Mouse (Mus musculus) forebrain, embryonic 11.5 days (tissue): ENCODE results near the gene Dpy19l3. TPM values are rescaled to one million over a fixed set of nuclear protein-coding genes. Genes with fewer than 3 reads are reported as not detected.

Source experiments
- ATAC-seq: fragments of 200-750 bp; cut with Nextera tagmentation; replicated peaks from 2 replicates; pipeline ENCODE4 v1.8.0; 2017; ENCODE audit warnings: moderate TSS enrichment; ENCODE audit not compliant: low FRiP score
- DNase-seq: peaks from one replicate; pipeline ENCODE4 v3.0.0-alpha.2; 2017; ENCODE audit warnings: low spot score
- H3K27ac ChIP-seq: fragments of 300-500 bp; sonication (generic); 2 replicates; pipeline ENCODE4 v1.5.1; 2014; ENCODE audit warnings: low read depth, low read length
- H3K27me3 ChIP-seq: fragments of 300-500 bp; sonication (generic); 2 replicates; pipeline ENCODE4 v1.6.1; 2014; ENCODE audit warnings: mild to moderate bottlenecking, low read length, mixed read lengths; ENCODE audit not compliant: control insufficient read depth, insufficient read depth
- H3K36me3 ChIP-seq: fragments of 300-500 bp; sonication (generic); 2 replicates; pipeline ENCODE4 v1.6.1; 2014; ENCODE audit warnings: mild to moderate bottlenecking, low read length, moderate library complexity, mixed read lengths; ENCODE audit not compliant: control insufficient read depth, insufficient read depth
- H3K4me1 ChIP-seq: fragments of 300-500 bp; sonication (generic); replicated peaks from 2 replicates; pipeline ENCODE4 v1.6.1; 2014; ENCODE audit warnings: low read length, mixed read lengths; ENCODE audit not compliant: control insufficient read depth, insufficient read depth
- H3K4me2 ChIP-seq: fragments of 300-500 bp; sonication (generic); 2 replicates; pipeline ENCODE4 v1.6.1; 2014; ENCODE audit warnings: low read depth, mild to moderate bottlenecking, low read length, moderate library complexity, mixed read lengths; ENCODE audit not compliant: severe bottlenecking
- H3K4me3 ChIP-seq: fragments of 300-500 bp; sonication (generic); 2 replicates; pipeline ENCODE4 v1.5.1; 2014; ENCODE audit warnings: low read depth, low read length
- H3K9ac ChIP-seq: fragments of 300-500 bp; sonication (generic); 2 replicates; pipeline ENCODE4 v1.6.1; 2014; ENCODE audit warnings: low read length
- H3K9me3 ChIP-seq: fragments of 300-500 bp; sonication (generic); 2 replicates; pipeline ENCODE4 v1.6.1; 2016; ENCODE audit warnings: low read length, mixed read lengths; ENCODE audit not compliant: control insufficient read depth
- WGBS: fragments of 180-500 bp; shearing (Covaris S2); extraction: QIAGEN DNeasy Blood & Tissue Kit; methylation state at CpG from one replicate; pipeline ENCODE4 v1.1.7; 2014; 5-methylcytosine and 5-hydroxymethylcytosine counted together
- polyA plus RNA-seq: library from polyadenylated mRNA; unstranded; fragments of >200 nt; fragmentation: Nextera tagmentation; extraction: Ambion mirVana; gene quantifications from 2 replicates; pipeline ENCODE4 v1.2.1, GENCODE M21; 2014

Dpy19l3 gene
- polyA plus RNA-seq, 1 experiment from 2014 or later = 36.7 TPM

DNA sequence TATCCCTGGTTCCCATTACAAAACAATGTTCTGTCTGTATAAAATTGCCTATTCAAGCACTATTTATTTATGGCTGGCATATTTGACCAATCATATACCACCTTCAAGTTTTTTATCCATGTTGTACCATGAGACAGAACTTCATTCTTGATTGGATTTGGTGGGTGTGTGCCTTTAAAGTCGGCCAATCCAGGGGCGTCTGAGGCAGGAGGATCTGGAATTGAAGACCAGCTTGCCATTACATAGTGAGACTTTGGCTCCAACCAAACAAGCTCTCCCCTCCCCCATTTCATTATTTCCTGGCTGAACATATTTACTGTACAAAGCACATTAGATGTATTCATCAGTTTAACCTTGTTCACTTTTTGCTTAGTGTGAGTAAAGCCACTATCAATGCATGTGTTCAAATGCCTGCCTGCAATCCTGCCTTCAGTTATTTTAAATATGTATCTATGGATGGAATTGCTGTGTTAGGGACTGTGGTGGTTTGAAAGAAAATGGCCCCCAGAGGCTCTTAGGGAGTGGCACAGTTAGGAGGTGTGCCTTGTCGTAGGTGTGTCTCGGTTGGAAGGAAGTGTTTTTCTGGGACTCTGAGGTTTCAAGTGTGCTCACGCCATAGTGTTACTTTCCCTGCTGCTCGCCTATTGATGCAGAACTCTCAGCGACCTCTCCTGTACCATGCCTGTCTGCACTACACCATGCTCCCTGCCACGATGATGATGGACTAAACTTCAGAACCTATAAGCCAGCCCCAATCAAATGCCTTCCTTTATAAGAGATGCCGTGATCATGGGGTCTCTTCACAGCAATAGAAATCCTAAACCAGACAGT lies 105.8 kb downstream of the Dpy19l3 start:
- no peak overlapping the region for H3K27ac ChIP-seq
- DNase-seq (no peak), ATAC-seq (no peak)
- H3K9ac ChIP-seq = no peak overlapping the region
- no peak overlapping the region for H3K4me2 ChIP-seq
- no peak overlapping the region for H3K4me3 ChIP-seq
- WGBS = 74% methylated on average over 9 of the region's 9 CpGs
- H3K4me1 ChIP-seq = no peaks in the 10 kb centered on the region; the same call in 1 of the 2 replicates
- H3K36me3 ChIP-seq = no peaks in the 10 kb centered on the region
- no peaks in the 10 kb centered on the region for H3K27me3 ChIP-seq
- H3K9me3 ChIP-seq = no peaks in the 10 kb centered on the region; the same call in 1 of the 2 replicates

- H3K4me1 ChIP-seq = no peaks in the 10 kb centered on the region; the same call in 1 of the 2 replicates
- peak within 1 kb of the TSS; percentile 95 for H3K4me3 ChIP-seq
- peak within 1 kb of the TSS; percentile 62; the same call in 1 of the 2 replicates for H3K27ac ChIP-seq
- under 1% methylated on average over 56 of the region's 64 CpGs for WGBS
- no peaks in the 10 kb centered on the region; the same call in 1 of the 2 replicates for H3K9me3 ChIP-seq
- peak; percentile 90 for ATAC-seq
- H3K27me3 ChIP-seq = no peaks in the 10 kb centered on the region
- peak; percentile 98 for DNase-seq
- peak within 1 kb of the TSS; percentile 66 for H3K4me2 ChIP-seq
- H3K9ac ChIP-seq = peak within 1 kb of the TSS; percentile 89
- H3K36me3 ChIP-seq = no peaks in the 10 kb centered on the region
These were observed 107.1 kb downstream of the Dpy19l3 start, which contains the start of gene Pdcd5 for GRCm38 (mm10) chr7:35647101-35647698. TSS of gene Pdcd5 (minus strand) at chr7:35647521.

GRCm38 (mm10) chr7:35646317-35647081 lies 107.8 kb downstream of the Dpy19l3 start:
- H3K27ac ChIP-seq = peak overlapping the region; percentile 62; the same call in 1 of the 2 replicates
- ATAC-seq (peak; percentile 60), DNase-seq (peak; percentile 73)
- peak overlapping the region; percentile 95 for H3K4me3 ChIP-seq
- no peaks in the 10 kb centered on the region for H3K9me3 ChIP-seq
- no peaks in the 10 kb centered on the region; the same call in 1 of the 2 replicates for H3K36me3 ChIP-seq
- H3K27me3 ChIP-seq = no peaks in the 10 kb centered on the region
- peak overlapping the region; percentile 89 for H3K9ac ChIP-seq
- H3K4me1 ChIP-seq = no peaks in the 10 kb centered on the region; the same call in 1 of the 2 replicates
- peak overlapping the region; percentile 66 for H3K4me2 ChIP-seq
- 12% methylated on average over 34 of the region's 34 CpGs for WGBS

- ATAC-seq (no peak), DNase-seq (no peak)
- no peak overlapping the region for H3K4me3 ChIP-seq
- WGBS = 87% methylated on average over 6 of the region's 6 CpGs
- no peak overlapping the region for H3K4me2 ChIP-seq
- peaks cover 5% of the 10 kb centered on the region; the same call in 1 of the 2 replicates for H3K36me3 ChIP-seq
- no peak overlapping the region for H3K9ac ChIP-seq
- no peaks in the 10 kb centered on the region for H3K4me1 ChIP-seq
- no peaks in the 10 kb centered on the region for H3K9me3 ChIP-seq
- no peak overlapping the region for H3K27ac ChIP-seq
- H3K27me3 ChIP-seq = no peaks in the 10 kb centered on the region
These were observed 114.2 kb downstream of the Dpy19l3 start for GRCm38 (mm10) chr7:35640072-35640471.

DNA sequence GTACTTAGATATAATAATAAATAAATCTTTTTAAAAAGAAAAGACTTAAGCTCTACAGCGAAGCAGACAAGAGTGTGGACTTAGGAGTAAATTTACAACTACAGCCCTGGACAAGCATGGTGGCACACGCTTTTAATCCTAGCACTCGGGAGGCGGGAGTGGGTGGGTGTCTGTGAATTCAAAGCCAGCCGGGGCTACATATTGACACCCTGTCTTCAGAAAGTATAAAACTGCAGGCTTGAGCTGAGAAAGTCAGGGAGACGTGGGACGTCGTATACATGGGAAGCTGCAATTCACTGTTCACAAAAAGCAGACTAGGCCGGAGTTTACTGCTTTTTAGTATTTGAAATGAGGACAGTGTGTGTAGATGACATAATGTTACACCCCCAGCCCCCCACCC lies 117.4 kb downstream of the Dpy19l3 start:
- Histone ChIP-seq H3K4me3 (no peak overlapping the region), H3K4me1 (no peaks in the 10 kb centered on the region), H3K27me3 (no peaks in the 10 kb centered on the region), H3K4me2 (no peak overlapping the region), H3K9ac (no peak overlapping the region), H3K9me3 (no peaks in the 10 kb centered on the region), H3K27ac (no peak overlapping the region), H3K36me3 (peaks cover 9% of the 10 kb centered on the region)
- no peak for DNase-seq
- 97% methylated on average over 9 of the region's 9 CpGs for WGBS
- no peak for ATAC-seq

- peak; percentile 63 for DNase-seq
- no peaks in the 10 kb centered on the region for H3K27me3 ChIP-seq
- no peaks in the 10 kb centered on the region for H3K9me3 ChIP-seq
- ATAC-seq = no peak
- H3K27ac ChIP-seq = no peak overlapping the region
- 75% methylated on average over 6 of the region's 6 CpGs for WGBS
- H3K36me3 ChIP-seq = peaks cover 7% of the 10 kb centered on the region
- H3K4me2 ChIP-seq = no peak overlapping the region
- H3K4me1 ChIP-seq = no peaks in the 10 kb centered on the region
- H3K4me3 ChIP-seq = no peak overlapping the region
- H3K9ac ChIP-seq = no peak overlapping the region
These were observed 118.0 kb downstream of the Dpy19l3 start for GRCm38 (mm10) chr7:35636229-35636628.

Other genes starting within 250 kb of the Dpy19l3 start
- gene Tdrd12, start 216.7 kb downstream of the Dpy19l3 start, polyA plus RNA-seq = not detected in 2 replicates
- 43.3 and 45.7 TPM in 2 replicates for gene Nudt19, start 198.2 kb downstream of the Dpy19l3 start, polyA plus RNA-seq
- 0.21 and 0.32 TPM in 2 replicates for gene Rgs9bp, start 168.9 kb downstream of the Dpy19l3 start, polyA plus RNA-seq
- gene Ankrd27, start 168.2 kb downstream of the Dpy19l3 start, polyA plus RNA-seq = 30.5 and 35.9 TPM in 2 replicates
- gene Pdcd5, start 106.9 kb downstream of the Dpy19l3 start, polyA plus RNA-seq = 305 TPM in 2 replicates
- 18.3 and 21.3 TPM in 2 replicates for gene Zfp507, start 48.5 kb upstream of the Dpy19l3 start, polyA plus RNA-seq